Mouse (Mus musculus) stomach, embryonic 16.5 days (tissue): ENCODE data around the gene Cpeb4. TPM values are rescaled to one million over a fixed set of nuclear protein-coding genes. Genes with fewer than 3 reads are reported as not detected.

Experiments
- polyA plus RNA-seq: library from polyadenylated mRNA; unstranded; fragments of >200 nt; fragmentation: Nextera tagmentation; extraction: Ambion mirVana; gene quantifications from 2 replicates; pipeline ENCODE4 v1.2.1, GENCODE M21; 2015

Cpeb4 gene
- polyA plus RNA-seq, 1 experiment from 2014 or later: 5.8 TPM

Other genes starting within 250 kb of the Cpeb4 start
- gene Bod1, start 200.3 kb upstream of the Cpeb4 start, polyA plus RNA-seq: 57.0 and 62.0 TPM in 2 replicates
- gene 4930524B15Rik, start 93.4 kb downstream of the Cpeb4 start, polyA plus RNA-seq: 0.06 TPM in 1 of 2 replicates, not detected in the other
- 7.8 and 8.2 TPM in 2 replicates for gene Nsg2, start 128.3 kb downstream of the Cpeb4 start, polyA plus RNA-seq